8 mouse cellular contexts compared by ENCODE assay signal in the genomic region with DNA sequence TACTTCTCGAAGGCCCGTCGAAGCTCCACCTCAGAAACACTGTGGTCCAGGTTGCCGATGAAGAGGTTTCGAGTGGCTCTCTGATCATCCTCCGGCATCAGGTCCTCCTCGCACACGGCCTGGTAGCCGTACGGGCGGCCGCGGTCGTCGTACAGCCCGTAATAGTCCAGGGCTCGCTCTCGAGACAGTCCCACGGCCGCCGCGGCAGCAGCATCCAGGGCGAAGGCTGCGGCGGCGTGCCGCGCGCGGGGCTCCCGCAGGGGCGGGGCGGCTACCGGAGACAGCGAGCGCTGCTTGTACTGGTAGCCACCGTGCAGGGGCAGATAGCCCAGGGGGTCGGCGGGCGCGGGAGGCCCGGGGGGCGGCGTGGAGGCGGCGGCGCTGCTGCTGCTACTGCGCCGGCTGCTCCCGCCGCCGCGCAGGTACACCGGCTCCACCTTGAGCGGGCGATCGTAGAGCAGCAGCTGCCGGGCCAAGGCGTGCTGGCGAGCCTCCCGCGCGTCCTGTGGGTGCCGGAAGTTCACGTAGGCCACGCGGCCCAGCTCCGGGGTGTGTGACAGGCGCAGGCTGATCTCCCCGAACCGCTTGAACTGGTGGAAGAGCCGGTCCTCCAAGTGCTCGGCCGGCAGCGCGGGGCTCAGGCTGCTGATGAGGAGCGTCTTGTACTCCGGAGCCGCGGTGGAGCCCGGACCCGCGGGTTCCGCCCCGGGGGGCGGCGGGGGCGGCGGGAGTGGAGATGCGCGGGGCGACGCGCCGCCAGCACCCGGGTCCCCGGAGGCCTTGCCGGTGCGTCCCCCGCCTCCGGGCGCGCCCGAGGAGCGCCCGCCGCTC. TPM values are rescaled to one million over a fixed set of nuclear protein-coding genes. Genes with fewer than 3 reads are reported as not detected.
DNase-seq lines count a peak whose midpoint lies in the region; ATAC-seq lines count a peak whose summit lies in the region.

No protein-coding gene starts in this region.

- peaks cover 7% of the 10 kb centered on the region for H3K4me1 ChIP-seq in embryonic facial prominence, embryonic 11.5 days (ENCODE audit: control insufficient read depth, insufficient read depth, low read length)
- H3K4me1 ChIP-seq in heart, embryonic 14.5 days (ENCODE audit: control insufficient read depth in 2 of 2, insufficient read depth in 2 of 2, low read length in 2 of 2), result peaks cover 30 to 45% of the 10 kb centered on the region in 2 experiments

- peaks cover 10% of the 10 kb centered on the region for H3K36me3 ChIP-seq in embryonic facial prominence, embryonic 11.5 days (replicated peaks; ENCODE audit: control insufficient read depth, insufficient read depth, low read depth, low read length)
- H3K36me3 ChIP-seq in heart, embryonic 14.5 days (ENCODE audit: control insufficient read depth, insufficient read depth, low read length), result peaks cover 64% of the 10 kb centered on the region

- no peaks in the 10 kb centered on the region for H3K27me3 ChIP-seq in embryonic facial prominence, embryonic 11.5 days (ENCODE audit: control insufficient read depth, insufficient read depth, low read length)
- H3K27me3 ChIP-seq in heart, embryonic 14.5 days (ENCODE audit: control insufficient read depth, insufficient read depth, low read length), result no peaks in the 10 kb centered on the region

- peak; percentile 43 to 46 for DNase-seq in CD8-positive naive resting alpha-beta T cell, adult 2 months (ENCODE audit: low read depth in 2 of 2, low spot score in 2 of 2)
- peak; percentile 67 for DNase-seq in adrenal gland, adult 2 months
- DNase-seq in embryonic facial prominence, embryonic 11.5 days (ENCODE audit: low spot score), result peak; percentile 33
- peak; percentile 51 to 77 for DNase-seq in kidney, postnatal 25 days
- peak; percentile 45 for DNase-seq in lung, postnatal 25 days (ENCODE audit: low spot score)
- peak; percentile 64 for DNase-seq in right cerebral cortex, postnatal 25 days

- peak overlapping the region; percentile 72 for H3K4me3 ChIP-seq in embryonic facial prominence, embryonic 11.5 days (ENCODE audit: low read depth, low read length)
- peak overlapping the region; percentile 73 to 88 for H3K4me3 ChIP-seq in heart, embryonic 14.5 days (ENCODE audit: control insufficient read depth in 1 of 2, insufficient read depth in 1 of 2, low read depth in 1 of 2, low read length in 2 of 2)

- H3K4me2 ChIP-seq in embryonic facial prominence, embryonic 11.5 days (ENCODE audit: low read depth, low read length), result peak overlapping the region; percentile 90
- peak overlapping the region; percentile 98 for H3K4me2 ChIP-seq in heart, embryonic 14.5 days (ENCODE audit: low read length)

- peak overlapping the region; percentile 97 for H3K9ac ChIP-seq in embryonic facial prominence, embryonic 11.5 days (replicated peaks; ENCODE audit: low read length)
- peak overlapping the region; percentile 98 for H3K9ac ChIP-seq in heart, embryonic 14.5 days (ENCODE audit: low read length)

- ATAC-seq in embryonic facial prominence, embryonic 11.5 days (replicated peaks; ENCODE audit: insufficient number of reproducible peaks, low FRiP score, low TSS enrichment, low read depth), result no peak
- no peak for ATAC-seq in heart, embryonic 14.5 days (ENCODE audit: insufficient number of reproducible peaks, insufficient read depth, low FRiP score, low read depth)
- no peak for ATAC-seq in frontal cortex, adult (ENCODE audit: low TSS enrichment)

- H3K9me3 ChIP-seq in embryonic facial prominence, embryonic 11.5 days (replicated peaks; ENCODE audit: control insufficient read depth, low read length), result no peaks in the 10 kb centered on the region
- no peaks in the 10 kb centered on the region for H3K9me3 ChIP-seq in heart, embryonic 14.5 days (ENCODE audit: control insufficient read depth, low read length)

- under 1% methylated on average over 90 of the region's 107 CpGs for WGBS in embryonic facial prominence, embryonic 11.5 days
- WGBS in heart, embryonic 14.5 days, result 1% methylated on average over 82 of the region's 107 CpGs

- peak overlapping the region; percentile 88 for H3K27ac ChIP-seq in embryonic facial prominence, embryonic 11.5 days (replicated peaks; ENCODE audit: low read depth, low read length)
- peak overlapping the region in 1 of 2 experiments; percentile 89; a peak in 2 of 4 replicates for H3K27ac ChIP-seq in heart, embryonic 14.5 days (replicated peaks in 1 of 2; ENCODE audit: control insufficient read depth in 1 of 2, insufficient read depth in 1 of 2, low read depth in 2 of 2, low read length in 2 of 2)

RNA-seq across cellular contexts. Expression of a gene that starts 1.1 kb away (rescaled TPM):
- 10 to 100 TPM; 27.4 to 32.9 TPM for total RNA-seq in adrenal gland, adult 2 months (2021)
- 11.2 and 12.7 TPM in 2 replicates for polyA plus RNA-seq in adrenal gland, adult 2 months (2012; rRNA removed)
- 23.2 and 27.3 TPM in 2 replicates for polyA plus RNA-seq in embryonic facial prominence, embryonic 11.5 days (2014; fragmentation: Nextera tagmentation; extraction: Ambion mirVana)
- polyA plus RNA-seq in heart, embryonic 14.5 days (2014; fragmentation: Nextera tagmentation; extraction: Ambion mirVana), result 8.7 and 9.2 TPM in 2 replicates

RNA-seq across cellular contexts. Expression of a gene that starts 5.7 kb away (rescaled TPM):
- total RNA-seq in adrenal gland, adult 2 months (2021), result 100 to 1,000 TPM; 284 to 321 TPM
- polyA plus RNA-seq in adrenal gland, adult 2 months (2012; rRNA removed), result 20.4 and 36.8 TPM in 2 replicates
- 304 and 321 TPM in 2 replicates for polyA plus RNA-seq in embryonic facial prominence, embryonic 11.5 days (2014; fragmentation: Nextera tagmentation; extraction: Ambion mirVana)
- 153 and 189 TPM in 2 replicates for polyA plus RNA-seq in heart, embryonic 14.5 days (2014; fragmentation: Nextera tagmentation; extraction: Ambion mirVana)
